Mouse (Mus musculus): ENCODE results near the gene Hmga2. TPM values are rescaled to one million over a fixed set of nuclear protein-coding genes. Genes with fewer than 3 reads are reported as not detected.

Hmga2 gene
- 55.5 and 202 TPM in 2 replicates for polyA plus RNA-seq (2012; rRNA removed)

GRCm38 (mm10) chr10:120475601-120476515, at the start of gene Hmga2:
Hmga2 (minus strand) TSS chr10:120476469.

Other genes with a start within 250 kb of the Hmga2 start
- 46.0 and 104 TPM in 2 replicates for gene Llph, start 249.4 kb downstream of the Hmga2 start, polyA plus RNA-seq (2012; rRNA removed)